Mouse (Mus musculus) heart, embryonic 13.5 days (tissue): Measurements from ENCODE around the gene Fryl. TPM values are rescaled to one million over a fixed set of nuclear protein-coding genes. Genes with fewer than 3 reads are reported as not detected.

ENCODE experiments used
- ATAC-seq: fragments of 200-750 bp; cut with Nextera tagmentation; 2 replicates; pipeline ENCODE4 v1.8.0; 2017; ENCODE audit warnings: moderate TSS enrichment; ENCODE audit not compliant: insufficient number of reproducible peaks, low FRiP score, low TSS enrichment; ENCODE audit errors: extremely low read depth
- H3K27ac ChIP-seq: fragments of 300-500 bp; sonication (generic); replicated peaks from 2 replicates; pipeline ENCODE4 v1.5.1; 2015; ENCODE audit warnings: moderate library complexity, mild to moderate bottlenecking, inconsistent platforms
- H3K27me3 ChIP-seq: fragments of 300-500 bp; sonication (generic); replicated peaks from 2 replicates; pipeline ENCODE4 v1.6.1; 2015; ENCODE audit warnings: mild to moderate bottlenecking, inconsistent platforms
- H3K36me3 ChIP-seq: fragments of 300-500 bp; sonication (generic); 2 replicates; pipeline ENCODE4 v1.6.1; 2015; ENCODE audit warnings: mild to moderate bottlenecking, inconsistent platforms
- H3K4me1 ChIP-seq: fragments of 300-500 bp; sonication (generic); 2 replicates; pipeline ENCODE4 v1.6.1; 2015; ENCODE audit warnings: inconsistent platforms
- H3K4me2 ChIP-seq: fragments of 300-500 bp; sonication (generic); 2 replicates; pipeline ENCODE4 v1.6.1; 2015; ENCODE audit warnings: inconsistent platforms, mild to moderate bottlenecking, moderate library complexity
- H3K4me3 ChIP-seq: fragments of 300-500 bp; sonication (generic); 2 replicates; pipeline ENCODE4 v1.5.1; 2015; ENCODE audit warnings: moderate library complexity, mild to moderate bottlenecking, inconsistent platforms
- H3K9ac ChIP-seq: fragments of 300-500 bp; sonication (generic); 2 replicates; pipeline ENCODE4 v1.6.1; 2015; ENCODE audit warnings: inconsistent platforms, mild to moderate bottlenecking, moderate library complexity
- H3K9me3 ChIP-seq: fragments of 300-500 bp; sonication (generic); 2 replicates; pipeline ENCODE4 v1.6.1; 2016; ENCODE audit warnings: inconsistent platforms
- WGBS: fragments of 180-500 bp; shearing (Covaris S2); methylation state at CpG from one replicate; pipeline ENCODE4 v1.1.7; 2015; ENCODE audit warnings: mixed read lengths; 5-methylcytosine and 5-hydroxymethylcytosine counted together
- polyA plus RNA-seq: library from polyadenylated mRNA; unstranded; fragments of >200 nt; fragmentation: Nextera tagmentation; extraction: Ambion mirVana; gene quantifications from 2 replicates; pipeline ENCODE4 v1.2.1, GENCODE M21; 2015

The Fryl gene
- polyA plus RNA-seq, 1 experiment from 2014 or later, result 27.3 TPM

DNA sequence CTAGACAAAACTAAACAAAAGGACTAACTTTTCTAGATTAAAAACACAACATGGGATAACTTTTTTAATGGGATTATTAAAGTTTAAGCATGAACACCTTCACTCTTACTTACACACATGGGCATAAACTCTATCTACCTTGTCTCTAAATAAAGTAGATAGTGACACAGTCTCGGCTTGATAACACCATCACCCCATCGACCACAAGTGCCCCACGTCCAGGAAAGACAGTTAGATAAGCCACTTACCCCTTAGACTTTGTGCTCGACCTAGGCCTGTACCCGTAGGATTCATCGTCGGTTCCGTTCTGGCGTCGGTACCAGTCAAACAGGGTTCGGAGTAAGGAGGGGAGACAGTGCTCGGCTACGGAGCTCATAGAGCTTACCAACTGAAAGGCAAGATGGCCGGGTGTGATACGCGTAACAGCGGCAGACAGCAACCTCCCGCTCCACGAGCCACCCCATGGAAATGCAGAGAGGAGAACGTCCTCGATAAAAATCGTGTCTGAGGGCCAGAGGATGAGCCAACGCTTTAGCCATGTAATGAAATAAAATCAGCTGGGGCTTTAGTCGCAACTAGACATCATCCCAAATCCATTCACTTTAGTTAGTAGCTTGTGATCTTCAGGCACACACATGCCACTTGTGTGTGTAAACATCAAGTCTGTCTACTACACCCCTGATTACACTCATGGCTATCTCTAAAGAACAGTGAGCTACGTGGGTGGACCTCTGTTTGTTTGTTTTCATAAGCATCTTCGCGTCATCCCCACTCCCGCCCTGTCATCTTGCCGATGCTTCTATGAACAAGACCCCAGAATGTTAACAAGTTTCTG, 123.2 kb downstream of the Fryl start:
- ATAC-seq, result no peak
- Histone ChIP-seq H3K4me1 (peaks cover 14% of the 10 kb centered on the region), H3K9ac (no peak overlapping the region), H3K9me3 (no peaks in the 10 kb centered on the region), H3K4me3 (no peak overlapping the region), H3K27ac (no peak overlapping the region), H3K27me3 (no peaks in the 10 kb centered on the region), H3K4me2 (no peak overlapping the region), H3K36me3 (peaks cover 35% of the 10 kb centered on the region)
- 81% methylated on average over 29 of the region's 29 CpGs for WGBS

DNA sequence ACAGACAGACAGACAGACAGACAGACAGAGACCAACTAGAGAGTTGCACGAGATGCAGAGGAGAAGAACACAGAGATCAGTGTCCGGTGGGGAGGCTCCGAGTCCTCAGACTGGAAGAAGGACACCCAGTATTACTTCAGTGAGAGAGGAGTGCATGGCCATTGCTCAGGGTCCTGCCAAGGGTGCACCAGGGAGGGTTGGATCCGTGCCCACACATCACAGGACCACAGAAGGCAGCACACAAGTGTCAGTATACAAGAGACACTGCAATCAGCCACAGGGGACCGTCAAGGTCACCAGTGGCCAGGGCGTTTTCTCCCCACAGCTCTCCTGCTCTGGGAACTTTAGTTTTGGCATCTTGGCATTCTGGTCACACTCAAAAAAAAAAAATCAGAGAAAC, 125.4 kb downstream of the Fryl start:
- no peaks in the 10 kb centered on the region for H3K27me3 ChIP-seq
- no peak for ATAC-seq
- H3K4me2 ChIP-seq, result no peak overlapping the region
- H3K9ac ChIP-seq, result no peak overlapping the region
- 61% methylated on average over 6 of the region's 6 CpGs for WGBS
- H3K9me3 ChIP-seq, result no peaks in the 10 kb centered on the region
- peaks cover 51% of the 10 kb centered on the region for H3K36me3 ChIP-seq
- no peak overlapping the region for H3K4me3 ChIP-seq
- H3K27ac ChIP-seq, result 0 out of 2 replicates have a peak overlapping the region, but pooled peaks have one; percentile 39
- H3K4me1 ChIP-seq, result peaks cover 14% of the 10 kb centered on the region

DNA sequence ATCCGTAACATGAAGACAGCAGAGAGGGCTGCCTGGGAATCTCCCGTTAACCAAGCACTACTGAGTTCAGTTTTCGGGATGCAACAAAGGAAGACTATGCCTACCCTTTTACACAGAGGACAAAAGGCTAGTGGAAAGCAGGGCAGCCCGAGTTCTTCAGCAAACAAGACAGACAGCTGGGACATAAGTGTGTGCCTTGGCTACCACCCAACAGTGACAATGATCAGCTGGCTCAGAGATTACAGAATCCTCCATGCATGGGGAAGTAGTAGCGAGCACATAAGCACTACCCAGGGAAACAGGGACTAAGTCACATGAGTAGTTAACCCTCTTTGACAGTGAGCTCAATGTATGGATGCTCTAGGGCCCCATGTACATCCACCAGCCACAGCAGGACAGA, 126.5 kb downstream of the Fryl start:
- H3K9ac ChIP-seq, result no peak overlapping the region
- H3K4me2 ChIP-seq, result no peak overlapping the region
- H3K27ac ChIP-seq, result no peak overlapping the region
- H3K4me3 ChIP-seq, result no peak overlapping the region
- no peaks in the 10 kb centered on the region for H3K9me3 ChIP-seq
- peaks cover 14% of the 10 kb centered on the region for H3K4me1 ChIP-seq
- H3K36me3 ChIP-seq, result peaks cover 57% of the 10 kb centered on the region
- H3K27me3 ChIP-seq, result no peaks in the 10 kb centered on the region
- WGBS, result 68% methylated on average over 5 of the region's 5 CpGs
- no peak for ATAC-seq

DNA sequence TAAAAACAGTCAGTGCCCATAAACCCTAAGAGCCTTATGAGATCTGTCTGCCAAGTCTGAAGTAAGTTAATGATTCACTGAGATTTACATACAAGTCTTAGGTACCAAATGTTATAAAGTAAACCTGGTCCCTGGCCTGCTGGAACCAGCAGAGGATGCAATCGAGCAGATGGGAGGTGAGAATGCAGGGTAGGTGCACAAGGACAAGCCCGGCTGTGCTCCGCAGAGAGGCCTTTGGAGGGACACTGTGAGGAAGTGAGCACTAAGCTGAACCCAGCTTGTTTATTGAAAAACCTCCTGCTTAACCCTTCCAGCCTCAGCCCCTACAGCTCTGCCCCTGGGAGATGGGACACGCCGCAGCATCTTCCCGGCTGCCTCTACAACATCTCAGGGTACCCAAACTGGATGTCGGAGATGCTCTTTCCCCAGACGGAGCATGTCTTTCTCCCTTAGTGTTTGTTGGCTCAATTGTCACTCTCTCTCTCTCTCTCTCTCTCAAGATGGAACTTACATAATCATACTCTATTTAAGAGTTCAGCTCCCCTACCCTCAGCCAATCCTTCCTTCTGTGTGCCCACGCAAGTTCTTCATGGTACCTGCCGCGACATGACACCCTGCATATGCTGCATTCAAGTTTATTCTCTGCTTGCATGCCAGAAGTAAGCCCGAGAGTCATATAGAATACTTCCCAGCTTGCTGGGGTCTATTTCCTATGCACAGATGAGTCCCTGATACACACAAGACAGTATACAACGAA, 136.3 kb downstream of the Fryl start:
- no peak overlapping the region for H3K4me3 ChIP-seq
- H3K4me2 ChIP-seq, result no peak overlapping the region
- no peak for ATAC-seq
- WGBS, result 88% methylated on average over 13 of the region's 13 CpGs
- no peaks in the 10 kb centered on the region for H3K4me1 ChIP-seq
- H3K27me3 ChIP-seq, result no peaks in the 10 kb centered on the region
- H3K27ac ChIP-seq, result no peak overlapping the region
- peaks cover 81% of the 10 kb centered on the region for H3K36me3 ChIP-seq
- H3K9me3 ChIP-seq, result no peaks in the 10 kb centered on the region
- H3K9ac ChIP-seq, result no peak overlapping the region

DNA sequence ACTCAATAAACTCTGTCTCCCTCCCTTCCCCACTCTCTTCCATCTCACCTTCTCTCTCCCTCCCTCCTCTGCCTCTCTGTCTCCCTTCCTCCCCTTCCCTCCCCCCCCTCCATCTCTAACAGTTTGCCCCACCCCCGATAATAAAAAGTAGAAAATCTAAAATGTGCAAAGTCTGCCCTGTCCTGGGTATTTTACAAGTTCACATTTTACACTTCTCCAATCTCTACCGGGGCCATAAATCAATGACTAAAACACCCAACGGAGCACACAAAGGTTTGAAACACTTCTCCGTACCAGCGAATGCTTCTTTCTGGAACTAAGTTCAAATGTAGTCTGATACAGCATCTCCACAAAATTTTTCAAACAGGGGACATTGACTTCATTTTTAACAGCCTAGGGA, 136.9 kb downstream of the Fryl start:
- H3K4me2 ChIP-seq, result no peak overlapping the region
- no peak overlapping the region for H3K27ac ChIP-seq
- H3K9ac ChIP-seq, result no peak overlapping the region
- ATAC-seq, result no peak
- H3K27me3 ChIP-seq, result no peaks in the 10 kb centered on the region
- H3K36me3 ChIP-seq, result peaks cover 80% of the 10 kb centered on the region
- H3K4me3 ChIP-seq, result no peak overlapping the region
- no peaks in the 10 kb centered on the region for H3K9me3 ChIP-seq
- no peaks in the 10 kb centered on the region for H3K4me1 ChIP-seq
- WGBS, result 85% methylated on average over 5 of the region's 5 CpGs

DNA sequence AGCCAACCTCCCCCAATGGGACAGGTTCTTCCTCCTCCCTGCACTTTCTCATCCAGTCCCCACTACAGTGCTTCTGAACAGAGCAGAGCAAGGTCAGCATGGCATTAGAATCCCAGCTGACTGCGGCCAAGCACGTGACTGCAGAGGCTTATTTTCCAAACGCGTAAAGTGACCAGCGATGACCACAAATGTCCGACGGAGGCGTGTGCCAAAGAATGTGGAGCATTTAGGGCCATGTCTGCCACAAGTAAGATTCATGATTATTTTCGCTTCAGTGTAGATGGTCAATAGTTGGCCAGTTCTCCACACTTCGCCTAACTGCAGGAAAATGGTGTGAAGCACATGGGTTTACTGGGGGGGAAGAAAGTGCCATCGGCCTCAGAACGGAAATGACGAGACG, 137.6 kb downstream of the Fryl start:
- WGBS, result 90% methylated on average over 14 of the region's 14 CpGs
- Histone ChIP-seq H3K4me2 (no peak overlapping the region), H3K27me3 (no peaks in the 10 kb centered on the region), H3K36me3 (peaks cover 81% of the 10 kb centered on the region), H3K27ac (no peak overlapping the region), H3K9ac (no peak overlapping the region), H3K9me3 (no peaks in the 10 kb centered on the region), H3K4me3 (no peak overlapping the region), H3K4me1 (no peaks in the 10 kb centered on the region)
- no peak for ATAC-seq

DNA sequence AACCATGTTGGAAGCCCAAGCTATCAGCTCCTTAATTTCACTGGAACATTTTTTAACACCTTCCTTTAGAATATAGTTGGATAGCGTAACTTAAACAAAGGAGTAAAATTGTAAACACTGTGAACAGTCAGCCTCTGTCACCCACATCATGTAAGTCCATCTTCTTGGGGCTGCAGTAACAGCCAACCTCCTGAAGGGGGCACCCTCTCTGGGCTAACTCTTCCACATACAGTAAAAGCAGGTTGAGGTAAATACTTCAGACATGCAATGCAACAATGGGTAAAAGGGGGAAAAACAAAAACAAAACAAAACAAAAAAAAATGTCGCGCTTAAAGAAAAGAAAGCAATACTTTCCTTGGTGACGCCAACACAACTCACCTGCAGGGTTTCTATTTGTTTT, 141.5 kb downstream of the Fryl start:
- no peaks in the 10 kb centered on the region for H3K4me1 ChIP-seq
- H3K4me2 ChIP-seq, result no peak overlapping the region
- H3K9ac ChIP-seq, result no peak overlapping the region
- peaks cover 81% of the 10 kb centered on the region for H3K36me3 ChIP-seq
- 89% methylated on average over 4 of the region's 4 CpGs for WGBS
- H3K4me3 ChIP-seq, result no peak overlapping the region
- H3K27me3 ChIP-seq, result no peaks in the 10 kb centered on the region
- H3K27ac ChIP-seq, result no peak overlapping the region
- H3K9me3 ChIP-seq, result no peaks in the 10 kb centered on the region
- no peak for ATAC-seq

DNA sequence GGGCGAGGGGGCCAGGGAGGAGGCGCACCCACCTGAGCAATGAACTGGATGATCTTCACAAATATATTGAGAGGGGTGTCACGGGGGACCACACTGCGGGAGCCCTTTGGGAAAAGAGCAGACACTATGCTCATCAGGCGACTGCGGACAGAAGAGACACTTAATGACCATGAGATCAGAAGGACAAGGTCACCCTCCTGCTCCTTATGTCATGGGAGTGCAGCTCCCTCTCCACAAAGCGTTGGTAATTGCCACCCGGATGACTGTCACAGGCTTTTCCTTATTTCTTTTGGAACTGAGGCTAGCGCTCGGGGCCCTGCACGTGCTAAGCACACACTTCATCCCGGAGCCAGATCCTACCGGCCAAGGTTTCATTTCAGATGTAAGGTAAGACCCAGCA, 144.1 kb downstream of the Fryl start:
- no peaks in the 10 kb centered on the region for H3K4me1 ChIP-seq
- no peak overlapping the region for H3K4me2 ChIP-seq
- no peak overlapping the region for H3K27ac ChIP-seq
- no peak overlapping the region for H3K4me3 ChIP-seq
- ATAC-seq, result no peak
- H3K9me3 ChIP-seq, result no peaks in the 10 kb centered on the region
- H3K36me3 ChIP-seq, result peaks cover 84% of the 10 kb centered on the region
- H3K9ac ChIP-seq, result no peak overlapping the region
- WGBS, result 88% methylated on average over 13 of the region's 13 CpGs
- no peaks in the 10 kb centered on the region for H3K27me3 ChIP-seq

DNA sequence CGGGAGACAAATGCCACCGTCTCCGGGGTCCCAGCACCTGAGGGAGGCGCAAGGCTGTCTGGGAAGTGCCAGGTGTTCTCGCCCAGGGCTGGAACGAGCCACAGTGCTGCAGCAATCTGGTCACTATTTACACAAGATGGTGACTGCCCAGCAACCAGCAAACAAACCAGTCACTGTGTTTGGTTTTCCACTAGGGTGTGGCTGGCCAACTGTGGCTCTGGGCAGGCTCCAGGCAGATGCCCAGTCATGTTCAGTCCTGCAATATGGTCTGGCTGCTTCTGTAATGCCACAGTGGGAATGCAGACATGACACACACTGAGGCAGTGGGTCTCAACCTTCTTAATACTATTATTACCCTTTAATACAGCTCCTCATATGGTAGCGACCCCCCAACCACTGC, 152.8 kb downstream of the Fryl start:
- Histone ChIP-seq H3K4me3 (no peak overlapping the region), H3K4me1 (no peaks in the 10 kb centered on the region), H3K27me3 (no peaks in the 10 kb centered on the region), H3K27ac (no peak overlapping the region), H3K9ac (no peak overlapping the region), H3K36me3 (peaks cover 97% of the 10 kb centered on the region), H3K4me2 (no peak overlapping the region), H3K9me3 (no peaks in the 10 kb centered on the region)
- 87% methylated on average over 7 of the region's 7 CpGs for WGBS
- ATAC-seq, result no peak

DNA sequence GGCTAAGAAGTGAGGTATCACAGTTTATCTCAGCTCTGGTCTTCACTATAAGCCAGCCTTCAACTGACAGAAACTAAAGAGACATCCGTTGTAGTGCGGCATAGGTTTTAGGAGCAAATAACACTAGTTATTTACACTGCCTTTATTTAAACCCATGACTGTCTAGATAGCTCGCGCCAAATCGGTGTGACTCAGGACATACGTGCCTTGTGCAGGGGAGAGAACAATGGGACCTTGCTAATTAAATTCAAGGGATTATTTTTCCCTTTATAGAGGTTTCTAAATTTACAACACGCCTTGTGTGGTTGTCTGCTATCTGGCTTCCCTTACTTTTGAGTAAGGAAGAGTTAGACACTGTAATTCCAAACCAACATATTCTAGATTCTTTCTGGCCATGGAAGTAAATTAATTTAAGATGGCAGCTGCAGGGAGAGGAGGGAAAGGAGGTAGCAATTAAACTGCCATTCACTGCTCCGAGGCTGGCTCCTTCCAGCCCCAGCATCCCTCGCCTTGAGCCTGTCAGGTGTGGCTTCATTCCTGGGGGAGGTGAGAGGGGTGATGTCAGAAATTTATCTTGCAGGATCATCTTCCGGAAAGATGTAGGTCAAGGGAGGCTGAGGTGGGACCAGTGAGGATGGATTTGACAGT, 154.0 kb downstream of the Fryl start:
- peaks cover 97% of the 10 kb centered on the region for H3K36me3 ChIP-seq
- H3K4me2 ChIP-seq, result no peak overlapping the region
- 87% methylated on average over 10 of the region's 10 CpGs for WGBS
- no peak overlapping the region for H3K4me3 ChIP-seq
- ATAC-seq, result no peak
- H3K27me3 ChIP-seq, result no peaks in the 10 kb centered on the region
- no peaks in the 10 kb centered on the region for H3K4me1 ChIP-seq
- H3K9me3 ChIP-seq, result no peaks in the 10 kb centered on the region
- H3K27ac ChIP-seq, result no peak overlapping the region
- no peak overlapping the region for H3K9ac ChIP-seq

DNA sequence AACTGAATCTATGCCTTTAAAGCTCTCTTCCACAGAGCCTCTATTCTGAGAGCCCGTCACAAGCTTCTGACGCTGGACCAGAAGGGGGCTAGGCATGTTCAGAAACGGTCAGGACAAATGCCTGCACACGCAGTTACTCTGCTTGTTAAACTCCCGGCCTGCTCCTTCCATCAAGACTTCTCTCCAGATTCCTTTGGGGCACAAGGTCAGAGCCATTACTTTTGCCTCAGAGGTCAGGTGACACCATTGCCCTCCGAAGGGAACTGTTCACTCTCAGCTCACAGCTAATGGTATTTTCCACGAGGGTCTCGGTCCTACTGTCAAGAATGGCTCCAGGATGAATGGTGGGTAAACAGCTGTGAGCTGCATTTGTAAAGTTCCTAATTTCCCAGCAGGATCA, 164.2 kb downstream of the Fryl start:
- Histone ChIP-seq H3K36me3 (peaks cover 98% of the 10 kb centered on the region), H3K27me3 (no peaks in the 10 kb centered on the region), H3K27ac (no peak overlapping the region), H3K9me3 (no peaks in the 10 kb centered on the region), H3K4me2 (no peak overlapping the region), H3K9ac (no peak overlapping the region), H3K4me1 (no peaks in the 10 kb centered on the region), H3K4me3 (no peak overlapping the region)
- WGBS, result 74% methylated on average over 8 of the region's 8 CpGs
- ATAC-seq, result no peak
